Mouse (Mus musculus) right cerebral cortex, postnatal 10 days (tissue): ENCODE data around the gene Gja5.
"Not testable (repeated sequence)": the region's sequence is repeated elsewhere in the genome, so short reads cannot be mapped to it uniquely, and the experiment has no call there.

Experiments used
- DNase-seq, 2 experiments: peaks; one replicate each; pipeline ENCODE4 v3.0.0; 2021; ENCODE audit warnings: low spot score in 2 of 2

Gja5 gene

GRCm38 (mm10) chr3:97100784-97101641 is 196.5 kb downstream of the Gja5 start:
- DNase-seq, result peak in 1 of 2 experiments; percentile 24

- DNase-seq, result not testable (repeated sequence)
Measured at GRCm38 (mm10) chr3:97103946-97104345, 199.5 kb downstream of the Gja5 start.

GRCm38 (mm10) chr3:97104696-97105430 is 200.4 kb downstream of the Gja5 start:
- DNase-seq, result no peak

GRCm38 (mm10) chr3:97117511-97117910 is 213.0 kb downstream of the Gja5 start:
- DNase-seq, result no peak

- DNase-seq, result no peak
Measured at GRCm38 (mm10) chr3:97118313-97118712, 213.8 kb downstream of the Gja5 start.

- DNase-seq, result no peak
Measured at GRCm38 (mm10) chr3:97124193-97124592, 219.7 kb downstream of the Gja5 start.
